Mouse (Mus musculus): ENCODE measurements around the gene Fryl. TPM values are rescaled to one million over a fixed set of nuclear protein-coding genes. Genes with fewer than 3 reads are reported as not detected.
"Not testable (repeated sequence)": the region's sequence is repeated elsewhere in the genome, so short reads cannot be mapped to it uniquely, and the experiment has no call there.

Fryl gene
- polyA plus RNA-seq, 1 experiment from 2014 or later, result 32.0 TPM

DNA sequence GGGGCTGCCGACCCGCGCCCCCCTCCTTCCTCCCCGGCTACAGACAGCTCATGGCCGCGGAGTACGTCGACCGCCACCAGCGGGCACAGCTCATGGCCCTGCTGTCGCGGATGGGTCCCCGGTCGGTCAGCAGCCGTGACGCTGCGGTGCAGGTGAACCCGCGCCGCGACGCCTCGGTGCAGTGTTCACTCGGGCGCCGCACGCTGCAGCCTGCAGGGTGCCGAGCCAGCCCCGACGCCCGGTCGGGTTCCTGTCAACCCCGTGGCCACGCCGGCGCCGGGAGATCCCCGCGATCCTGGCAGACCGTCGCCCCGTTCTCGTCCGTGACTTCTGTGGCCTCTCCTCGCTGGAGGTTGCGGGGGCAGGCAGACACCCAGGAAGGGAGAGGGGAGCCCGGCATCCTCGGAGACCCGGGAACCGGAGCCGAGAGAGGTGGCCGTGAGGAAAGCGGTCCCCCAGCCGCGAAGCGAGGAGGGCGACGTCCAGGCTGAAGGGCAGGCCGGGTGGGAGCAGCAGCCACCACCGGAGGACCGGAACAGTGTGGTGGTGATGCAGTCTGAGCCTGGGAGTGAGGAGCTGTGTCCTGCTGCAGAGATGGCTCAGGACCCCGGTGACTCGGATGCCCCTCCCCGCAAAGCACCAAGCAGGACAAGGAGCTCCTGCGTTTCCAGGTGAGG is 242.7 kb downstream of the Fryl start:
- not testable (repeated sequence) for H3K27me3 ChIP-seq (ENCODE audit: control insufficient read depth, insufficient read depth, low read length); H3K9me3 ChIP-seq (ENCODE audit: control insufficient read depth, low read depth, low read length); ATAC-seq (ENCODE audit: insufficient number of reproducible peaks, insufficient read depth, low FRiP score, low read depth); H3K36me3 ChIP-seq (ENCODE audit: control insufficient read depth, insufficient read depth, low read length); H3K27ac ChIP-seq (ENCODE audit: low read length); H3K4me1 ChIP-seq (ENCODE audit: control insufficient read depth, insufficient read depth, low read length); H3K9ac ChIP-seq (replicated peaks; ENCODE audit: low read depth, low read length)
- H3K4me2 ChIP-seq (replicated peaks; ENCODE audit: low read depth, low read length), result peak overlapping the region; percentile 56
- 3% methylated on average over 43 of the region's 65 CpGs for WGBS
- H3K4me3 ChIP-seq (ENCODE audit: low read depth, low read length), result peak overlapping the region; percentile 29; the same call in 1 of the 2 replicates

- H3K36me3 ChIP-seq (ENCODE audit: control insufficient read depth, insufficient read depth, low read length); H3K27ac ChIP-seq (ENCODE audit: low read length); H3K9me3 ChIP-seq (ENCODE audit: control insufficient read depth, low read depth, low read length); ATAC-seq (ENCODE audit: insufficient number of reproducible peaks, insufficient read depth, low FRiP score, low read depth); H3K27me3 ChIP-seq (ENCODE audit: control insufficient read depth, insufficient read depth, low read length); H3K4me1 ChIP-seq (ENCODE audit: control insufficient read depth, insufficient read depth, low read length); H3K9ac ChIP-seq (replicated peaks; ENCODE audit: low read depth, low read length): not testable (repeated sequence)
- WGBS, result 22% methylated on average over 23 of the region's 27 CpGs
- H3K4me2 ChIP-seq (replicated peaks; ENCODE audit: low read depth, low read length), result peak overlapping the region; percentile 56
- peak overlapping the region; percentile 29; the same call in 1 of the 2 replicates for H3K4me3 ChIP-seq (ENCODE audit: low read depth, low read length)
These were observed 243.4 kb downstream of the Fryl start for GRCm38 (mm10) chr5:73012884-73013610.

DNA sequence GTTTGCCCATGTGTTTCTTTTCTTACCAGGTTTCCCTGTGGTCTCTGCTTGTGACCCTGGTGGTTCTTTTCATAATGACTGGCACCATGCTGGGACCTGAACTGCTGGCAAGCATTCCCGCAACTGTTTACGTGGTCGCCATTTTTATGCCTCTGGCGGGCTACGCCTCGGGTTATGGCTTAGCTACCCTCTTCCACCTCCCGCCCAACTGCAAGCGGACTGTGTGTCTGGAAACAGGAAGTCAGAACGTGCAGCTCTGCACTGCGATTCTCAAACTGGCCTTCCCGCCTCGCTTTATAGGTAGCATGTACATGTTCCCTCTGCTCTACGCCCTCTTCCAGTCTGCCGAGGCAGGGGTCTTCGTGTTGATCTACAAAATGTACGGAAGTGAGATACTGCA is 244.6 kb downstream of the Fryl start:
- H3K9ac ChIP-seq (replicated peaks; ENCODE audit: low read depth, low read length); H3K4me2 ChIP-seq (replicated peaks; ENCODE audit: low read depth, low read length); H3K27ac ChIP-seq (ENCODE audit: low read length); ATAC-seq (ENCODE audit: insufficient number of reproducible peaks, insufficient read depth, low FRiP score, low read depth); H3K4me3 ChIP-seq (ENCODE audit: low read depth, low read length); H3K27me3 ChIP-seq (ENCODE audit: control insufficient read depth, insufficient read depth, low read length); H3K9me3 ChIP-seq (ENCODE audit: control insufficient read depth, low read depth, low read length); H3K4me1 ChIP-seq (ENCODE audit: control insufficient read depth, insufficient read depth, low read length); H3K36me3 ChIP-seq (ENCODE audit: control insufficient read depth, insufficient read depth, low read length): not testable (repeated sequence)
- 95% methylated on average over 15 of the region's 16 CpGs for WGBS

- H3K9ac ChIP-seq (replicated peaks; ENCODE audit: low read depth, low read length); H3K4me2 ChIP-seq (replicated peaks; ENCODE audit: low read depth, low read length); H3K4me3 ChIP-seq (ENCODE audit: low read depth, low read length); H3K27ac ChIP-seq (ENCODE audit: low read length); H3K4me1 ChIP-seq (ENCODE audit: control insufficient read depth, insufficient read depth, low read length); ATAC-seq (ENCODE audit: insufficient number of reproducible peaks, insufficient read depth, low FRiP score, low read depth); H3K36me3 ChIP-seq (ENCODE audit: control insufficient read depth, insufficient read depth, low read length); H3K9me3 ChIP-seq (ENCODE audit: control insufficient read depth, low read depth, low read length): not testable (repeated sequence)
- 37% methylated on average over 8 of the region's 8 CpGs for WGBS
- peaks cover 13% of the 10 kb centered on the region; the same call in 1 of the 2 replicates for H3K27me3 ChIP-seq (ENCODE audit: control insufficient read depth, insufficient read depth, low read length)
These were observed 248.2 kb downstream of the Fryl start for GRCm38 (mm10) chr5:73008230-73008629.

- Histone ChIP-seq H3K27me3 (ENCODE audit: control insufficient read depth, insufficient read depth, low read length) (peaks cover 13% of the 10 kb centered on the region; the same call in 1 of the 2 replicates), H3K4me2 (replicated peaks; ENCODE audit: low read depth, low read length) (peak overlapping the region; percentile 60), H3K4me3 (ENCODE audit: low read depth, low read length) (peak overlapping the region; percentile 35; the same call in 1 of the 2 replicates), H3K36me3 (ENCODE audit: control insufficient read depth, insufficient read depth, low read length) (no peaks in the 10 kb centered on the region), H3K9me3 (ENCODE audit: control insufficient read depth, low read depth, low read length) (no peaks in the 10 kb centered on the region), H3K9ac (replicated peaks; ENCODE audit: low read depth, low read length) (no peak overlapping the region), H3K27ac (ENCODE audit: low read length) (no peak overlapping the region), H3K4me1 (ENCODE audit: control insufficient read depth, insufficient read depth, low read length) (no peaks in the 10 kb centered on the region)
- 36% methylated on average over 5 of the region's 5 CpGs for WGBS
- no peak for ATAC-seq (ENCODE audit: insufficient number of reproducible peaks, insufficient read depth, low FRiP score, low read depth)
These were observed 248.8 kb downstream of the Fryl start for GRCm38 (mm10) chr5:73007582-73007959.

- H3K9ac ChIP-seq (replicated peaks; ENCODE audit: low read depth, low read length), result no peak within 1 kb of the TSS
- H3K4me3 ChIP-seq (ENCODE audit: low read depth, low read length), result peak within 1 kb of the TSS; percentile 35
- no peaks in the 10 kb centered on the region for H3K9me3 ChIP-seq (ENCODE audit: control insufficient read depth, low read depth, low read length)
- H3K4me1 ChIP-seq (ENCODE audit: control insufficient read depth, insufficient read depth, low read length), result no peaks in the 10 kb centered on the region
- 10% methylated on average over 64 of the region's 65 CpGs for WGBS
- no peak within 1 kb of the TSS for H3K27ac ChIP-seq (ENCODE audit: low read length)
- H3K27me3 ChIP-seq (ENCODE audit: control insufficient read depth, insufficient read depth, low read length), result peaks cover 13% of the 10 kb centered on the region; the same call in 1 of the 2 replicates
- H3K36me3 ChIP-seq (ENCODE audit: control insufficient read depth, insufficient read depth, low read length), result no peaks in the 10 kb centered on the region
- H3K4me2 ChIP-seq (replicated peaks; ENCODE audit: low read depth, low read length), result peak within 1 kb of the TSS; percentile 60
- ATAC-seq (ENCODE audit: insufficient number of reproducible peaks, insufficient read depth, low FRiP score, low read depth), result peak; percentile 65; the same call in 1 of the 2 replicates
These were observed 249.4 kb downstream of the Fryl start, which contains the start of gene Slc10a4 for GRCm38 (mm10) chr5:73006784-73007581. Slc10a4 (plus strand) TSS chr5:73006883.

DNA sequence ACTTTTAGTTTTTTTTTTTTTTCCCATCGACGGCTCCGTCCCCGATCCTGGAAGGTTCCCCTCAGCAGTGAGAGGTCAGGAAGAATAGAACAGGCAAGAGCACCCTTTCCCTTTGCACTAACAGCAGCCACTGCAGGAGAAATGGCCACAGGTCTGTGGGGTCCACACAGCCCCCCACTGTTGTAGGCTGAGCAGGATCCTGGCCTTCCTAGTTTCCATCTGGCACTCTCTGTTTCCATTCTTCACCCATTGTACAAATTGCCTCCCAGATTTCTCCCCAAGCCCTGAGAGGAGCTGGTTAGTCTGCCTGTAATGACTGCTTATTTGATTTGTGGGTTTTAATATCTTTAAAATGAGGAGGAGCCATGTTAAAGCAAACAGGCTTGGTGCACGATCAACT is 252.4 kb downstream of the Fryl start:
- Histone ChIP-seq H3K36me3 (ENCODE audit: control insufficient read depth, insufficient read depth, low read length) (no peaks in the 10 kb centered on the region), H3K9me3 (ENCODE audit: control insufficient read depth, low read depth, low read length) (no peaks in the 10 kb centered on the region), H3K27ac (ENCODE audit: low read length) (no peak overlapping the region), H3K4me2 (replicated peaks; ENCODE audit: low read depth, low read length) (no peak overlapping the region), H3K9ac (replicated peaks; ENCODE audit: low read depth, low read length) (no peak overlapping the region), H3K27me3 (ENCODE audit: control insufficient read depth, insufficient read depth, low read length) (peaks cover 13% of the 10 kb centered on the region; the same call in 1 of the 2 replicates), H3K4me3 (ENCODE audit: low read depth, low read length) (no peak overlapping the region), H3K4me1 (ENCODE audit: control insufficient read depth, insufficient read depth, low read length) (no peaks in the 10 kb centered on the region)
- ATAC-seq (ENCODE audit: insufficient number of reproducible peaks, insufficient read depth, low FRiP score, low read depth), result no peak
- 75% methylated on average over 5 of the region's 5 CpGs for WGBS

DNA sequence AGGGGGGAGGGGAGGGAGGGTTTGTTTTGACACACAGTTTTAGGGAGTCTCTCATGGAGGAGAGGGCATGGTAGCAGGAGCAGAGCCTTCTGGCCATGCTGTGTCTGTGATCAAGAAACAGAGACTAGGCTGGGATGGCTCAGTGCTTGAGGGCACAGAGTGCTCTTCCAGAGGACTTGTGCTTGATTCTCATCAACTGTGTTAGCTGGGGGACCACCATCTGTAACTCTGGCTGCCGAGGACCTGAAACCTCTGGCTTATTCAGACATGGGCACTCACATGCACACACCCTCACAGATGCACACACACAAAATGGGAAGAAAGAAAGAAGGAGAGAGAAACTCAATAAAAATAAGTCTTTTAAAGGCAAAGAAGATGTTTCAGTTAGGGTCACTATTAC is 257.9 kb downstream of the Fryl start:
- H3K36me3 ChIP-seq (ENCODE audit: control insufficient read depth, insufficient read depth, low read length); H3K4me2 ChIP-seq (replicated peaks; ENCODE audit: low read depth, low read length); H3K27me3 ChIP-seq (ENCODE audit: control insufficient read depth, insufficient read depth, low read length); ATAC-seq (ENCODE audit: insufficient number of reproducible peaks, insufficient read depth, low FRiP score, low read depth); H3K27ac ChIP-seq (ENCODE audit: low read length); H3K4me1 ChIP-seq (ENCODE audit: control insufficient read depth, insufficient read depth, low read length); H3K4me3 ChIP-seq (ENCODE audit: low read depth, low read length); H3K9ac ChIP-seq (replicated peaks; ENCODE audit: low read depth, low read length); H3K9me3 ChIP-seq (ENCODE audit: control insufficient read depth, low read depth, low read length): not testable (repeated sequence)
- 72% methylated on average over 1 of the region's 1 CpGs for WGBS
